Comparison of ENCODE assay signal across 9 mouse cellular contexts in genomic region chr7:98490328-98490727, GRCm38 (mm10). TPM values are rescaled to one million over a fixed set of nuclear protein-coding genes. Genes with fewer than 3 reads are reported as not detected.
DNase-seq lines count a peak whose midpoint lies in the region; ATAC-seq lines count a peak whose summit lies in the region.
"Had no signal": no experiment of that assay in that cellular context is flagged by ENCODE, and none has a peak within 500 bp of the region (broad histone marks: within the 10 kb centered on the region; RNA-seq: fewer than 3 reads in every experiment).

No protein-coding gene starts in this region.

- no peaks in the 10 kb centered on the region for H3K9me3 ChIP-seq in kidney, embryonic 15.5 days (replicated peaks)
- H3K9me3 ChIP-seq in embryonic facial prominence, embryonic 11.5 days (replicated peaks; ENCODE audit: control insufficient read depth, low read length) = no peaks in the 10 kb centered on the region
- H3K9me3 ChIP-seq in hindbrain, embryonic 15.5 days = no peaks in the 10 kb centered on the region
- no peaks in the 10 kb centered on the region for H3K9me3 ChIP-seq in midbrain, embryonic 14.5 days (ENCODE audit: control insufficient read depth, low read length)

- H3K4me2 ChIP-seq in kidney, embryonic 15.5 days = peak overlapping the region; percentile 83
- peak overlapping the region; percentile 83; the same call in 1 of the 2 replicates for H3K4me2 ChIP-seq in embryonic facial prominence, embryonic 11.5 days (ENCODE audit: low read depth, low read length)
- H3K4me2 ChIP-seq in hindbrain, embryonic 15.5 days = peak overlapping the region; percentile 94
- H3K4me2 ChIP-seq in midbrain, embryonic 14.5 days (ENCODE audit: low read length) = peak overlapping the region; percentile 83

- no peak overlapping the region; the same call in 1 of the 2 replicates for H3K27ac ChIP-seq in kidney, embryonic 15.5 days
- no peak overlapping the region for H3K27ac ChIP-seq in embryonic facial prominence, embryonic 11.5 days (replicated peaks; ENCODE audit: low read depth, low read length)
- no peak overlapping the region for H3K27ac ChIP-seq in hindbrain, embryonic 15.5 days (replicated peaks)
- no peak overlapping the region for H3K27ac ChIP-seq in midbrain, embryonic 14.5 days (replicated peaks; ENCODE audit: low read depth, low read length)

- 0 out of 2 replicates have a peak, but pooled peaks cover 9% of the 10 kb centered on the region for H3K27me3 ChIP-seq in kidney, embryonic 15.5 days
- H3K27me3 ChIP-seq in embryonic facial prominence, embryonic 11.5 days (ENCODE audit: control insufficient read depth, insufficient read depth, low read length) = no peaks in the 10 kb centered on the region; the same call in 1 of the 2 replicates
- no peaks in the 10 kb centered on the region for H3K27me3 ChIP-seq in hindbrain, embryonic 15.5 days
- no peaks in the 10 kb centered on the region for H3K27me3 ChIP-seq in midbrain, embryonic 14.5 days (ENCODE audit: control insufficient read depth, insufficient read depth, low read length)

- 0 out of 2 replicates have a peak, but pooled peaks have one; percentile 21 for ATAC-seq in kidney, embryonic 15.5 days (replicated peaks; ENCODE audit: low FRiP score)
- no peak for ATAC-seq in embryonic facial prominence, embryonic 11.5 days (replicated peaks; ENCODE audit: insufficient number of reproducible peaks, low FRiP score, low TSS enrichment, low read depth)
- no peak for ATAC-seq in hindbrain, embryonic 15.5 days (ENCODE audit: low FRiP score, low read depth)
- no peak for ATAC-seq in midbrain, embryonic 14.5 days (ENCODE audit: low FRiP score, low TSS enrichment)

- H3K9ac ChIP-seq in kidney, embryonic 15.5 days = peak overlapping the region; percentile 45
- H3K9ac ChIP-seq in embryonic facial prominence, embryonic 11.5 days (replicated peaks; ENCODE audit: low read length) = no peak overlapping the region
- peak overlapping the region; percentile 47 for H3K9ac ChIP-seq in hindbrain, embryonic 15.5 days
- no peak overlapping the region for H3K9ac ChIP-seq in midbrain, embryonic 14.5 days (replicated peaks; ENCODE audit: low read length)

- no peak for DNase-seq in kidney, adult 9 months
- no peak for DNase-seq in embryonic facial prominence, embryonic 11.5 days (ENCODE audit: low spot score)
- DNase-seq in midbrain, embryonic 14.5 days = no peak
- no peak for DNase-seq in testis, postnatal 10 days (ENCODE audit: low spot score)
- no peak for DNase-seq in left cerebral cortex, adult 18-20 months (ENCODE audit: low spot score in 2 of 2)
- no peak for DNase-seq in cerebellum, postnatal 25 days

- H3K4me1 ChIP-seq in kidney, embryonic 15.5 days = peaks cover 79% of the 10 kb centered on the region
- 0 out of 2 replicates have a peak, but pooled peaks cover 4% of the 10 kb centered on the region for H3K4me1 ChIP-seq in embryonic facial prominence, embryonic 11.5 days (ENCODE audit: control insufficient read depth, insufficient read depth, low read length)
- peaks cover 14% of the 10 kb centered on the region; the same call in 1 of the 2 replicates for H3K4me1 ChIP-seq in hindbrain, embryonic 15.5 days (replicated peaks)
- peaks cover 8% of the 10 kb centered on the region; the same call in 1 of the 2 replicates for H3K4me1 ChIP-seq in midbrain, embryonic 14.5 days (ENCODE audit: control insufficient read depth, insufficient read depth, low read length)

- WGBS in kidney, embryonic 15.5 days = 39% methylated on average over 4 of the region's 4 CpGs
- WGBS in embryonic facial prominence, embryonic 11.5 days = 57% methylated on average over 4 of the region's 4 CpGs
- WGBS in hindbrain, embryonic 15.5 days = 62% methylated on average over 4 of the region's 4 CpGs
- 68% methylated on average over 4 of the region's 4 CpGs for WGBS in midbrain, embryonic 14.5 days

- peak overlapping the region; percentile 57 for H3K4me3 ChIP-seq in kidney, embryonic 15.5 days (replicated peaks)
- H3K4me3 ChIP-seq in embryonic facial prominence, embryonic 11.5 days (ENCODE audit: low read depth, low read length) = peak overlapping the region; percentile 42; the same call in 1 of the 2 replicates
- H3K4me3 ChIP-seq in hindbrain, embryonic 15.5 days = peak overlapping the region; percentile 55
- peak overlapping the region; percentile 49 for H3K4me3 ChIP-seq in midbrain, embryonic 14.5 days (replicated peaks; ENCODE audit: low read depth, low read length)

- H3K36me3 ChIP-seq in kidney, embryonic 15.5 days = no peaks in the 10 kb centered on the region
- H3K36me3 ChIP-seq in embryonic facial prominence, embryonic 11.5 days (replicated peaks; ENCODE audit: control insufficient read depth, insufficient read depth, low read depth, low read length) = no peaks in the 10 kb centered on the region
- no peaks in the 10 kb centered on the region for H3K36me3 ChIP-seq in hindbrain, embryonic 15.5 days
- H3K36me3 ChIP-seq in midbrain, embryonic 14.5 days (ENCODE audit: control insufficient read depth, insufficient read depth, low read length) = no peaks in the 10 kb centered on the region

RNA-seq across cellular contexts. Expression of gene Lrrc32, which starts 1.2 kb away (rescaled TPM):
- 12.7 and 16.9 TPM in 2 replicates for polyA plus RNA-seq in kidney, embryonic 15.5 days (2015; fragmentation: Nextera tagmentation; extraction: Ambion mirVana)
- 2.6 and 3.0 TPM in 2 replicates for polyA plus RNA-seq in embryonic facial prominence, embryonic 11.5 days (2014; fragmentation: Nextera tagmentation; extraction: Ambion mirVana)
- 4.6 and 5.6 TPM in 2 replicates for polyA plus RNA-seq in hindbrain, embryonic 15.5 days (2015; fragmentation: Nextera tagmentation; extraction: Ambion mirVana)
- polyA plus RNA-seq in midbrain, embryonic 14.5 days (2014; fragmentation: Nextera tagmentation; extraction: Ambion mirVana) = 1.6 and 4.2 TPM in 2 replicates
- 1 to 10 TPM; 5.9 to 6.4 TPM for total RNA-seq in left cerebral cortex, adult 18-20 months (2021)
- total RNA-seq: MEL had no signal

RNA-seq across cellular contexts. Expression of gene Gucy2d, which starts 50.1 kb away (rescaled TPM):
- polyA plus RNA-seq in kidney, embryonic 15.5 days (2015; fragmentation: Nextera tagmentation; extraction: Ambion mirVana) = 0.10 TPM in 1 of 2 replicates, not detected in the other
- polyA plus RNA-seq in embryonic facial prominence, embryonic 11.5 days (2014; fragmentation: Nextera tagmentation; extraction: Ambion mirVana) = not detected in 2 replicates
- polyA plus RNA-seq in hindbrain, embryonic 15.5 days (2015; fragmentation: Nextera tagmentation; extraction: Ambion mirVana) = 0.13 and 0.58 TPM in 2 replicates
- 0.18 TPM in 1 of 2 replicates, not detected in the other for polyA plus RNA-seq in midbrain, embryonic 14.5 days (2014; fragmentation: Nextera tagmentation; extraction: Ambion mirVana)
- not detected for total RNA-seq in left cerebral cortex, adult 18-20 months (2021)
- total RNA-seq: MEL had no signal

Comparison
In these comparisons a context has a peak if more than half of its experiments do, and no peak if none do; other contexts are left out.
1. H3K9ac ChIP-seq: peak in kidney, embryonic 15.5 days (single experiment) and hindbrain, embryonic 15.5 days (single experiment); none in embryonic facial prominence, embryonic 11.5 days (single experiment) and midbrain, embryonic 14.5 days (single experiment).
2. Peak in every context shown above with its lines, with median percentiles within 50 percentile points of each other: H3K4me2 ChIP-seq and H3K4me3 ChIP-seq.